8 mouse cellular contexts compared by ENCODE assay signal in genomic region chr8:26864971-26865370, GRCm38 (mm10).
"Had no signal": no experiment of that assay in that cellular context is flagged by ENCODE, and none has a peak within 500 bp of the region (broad histone marks: within the 10 kb centered on the region; RNA-seq: fewer than 3 reads in every experiment).

No protein-coding gene starts in this region.

- DNase-seq: liver, postnatal 0 days; lung, adult 2 months; lung, postnatal 14 days; lung, postnatal 36 days; right cerebral cortex, postnatal 14 days; thymus, adult 2 months; thymus, postnatal 14 days; thymus, postnatal 36 days had no signal
